Mouse (Mus musculus): ENCODE data around the gene Adamts17. TPM values are rescaled to one million over a fixed set of nuclear protein-coding genes. Genes with fewer than 3 reads are reported as not detected.
A peak's percentile ranks its signal among the peaks of the same experiment; 100 is the strongest.

Adamts17 gene
- polyA plus RNA-seq, 1 experiment from 2014 or later, result 4.3 TPM

DNA sequence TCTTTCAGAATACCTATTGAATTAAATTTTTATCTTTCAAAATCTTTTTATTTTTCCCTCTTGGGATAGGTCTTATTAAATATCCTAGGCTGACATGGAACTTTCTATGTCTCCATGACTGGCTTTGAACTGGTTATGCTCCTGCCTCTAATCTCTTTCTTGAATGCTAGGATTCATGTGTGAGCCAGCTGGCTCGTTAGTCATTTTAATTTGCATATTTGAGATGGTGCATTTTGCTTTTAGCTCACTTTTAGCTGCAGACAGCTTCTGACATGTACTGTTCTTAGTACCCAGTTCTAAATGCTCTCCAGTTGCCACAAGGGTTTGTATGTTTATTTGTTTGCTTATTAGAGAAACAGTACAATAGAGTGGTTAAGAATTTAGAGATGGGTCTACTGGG lies 18.1 kb downstream of the Adamts17 start:
- no peak for ATAC-seq (ENCODE audit: low FRiP score, low TSS enrichment)
- Histone ChIP-seq H3K9ac (ENCODE audit: low read depth, low read length) (no peak overlapping the region), H3K4me3 (ENCODE audit: low read length) (no peak overlapping the region), H3K27me3 (ENCODE audit: control insufficient read depth, insufficient read depth, low read length) (no peaks in the 10 kb centered on the region), H3K36me3 (ENCODE audit: control insufficient read depth, insufficient read depth, low read length) (no peaks in the 10 kb centered on the region), H3K27ac (ENCODE audit: low read depth, low read length) (no peak overlapping the region), H3K4me1 (ENCODE audit: control insufficient read depth, insufficient read depth, low read length) (no peaks in the 10 kb centered on the region), H3K4me2 (replicated peaks; ENCODE audit: low read depth, low read length) (no peak overlapping the region), H3K9me3 (ENCODE audit: control insufficient read depth, low read length) (no peaks in the 10 kb centered on the region)
- 94% methylated on average over 1 of the region's 1 CpGs for WGBS

DNA sequence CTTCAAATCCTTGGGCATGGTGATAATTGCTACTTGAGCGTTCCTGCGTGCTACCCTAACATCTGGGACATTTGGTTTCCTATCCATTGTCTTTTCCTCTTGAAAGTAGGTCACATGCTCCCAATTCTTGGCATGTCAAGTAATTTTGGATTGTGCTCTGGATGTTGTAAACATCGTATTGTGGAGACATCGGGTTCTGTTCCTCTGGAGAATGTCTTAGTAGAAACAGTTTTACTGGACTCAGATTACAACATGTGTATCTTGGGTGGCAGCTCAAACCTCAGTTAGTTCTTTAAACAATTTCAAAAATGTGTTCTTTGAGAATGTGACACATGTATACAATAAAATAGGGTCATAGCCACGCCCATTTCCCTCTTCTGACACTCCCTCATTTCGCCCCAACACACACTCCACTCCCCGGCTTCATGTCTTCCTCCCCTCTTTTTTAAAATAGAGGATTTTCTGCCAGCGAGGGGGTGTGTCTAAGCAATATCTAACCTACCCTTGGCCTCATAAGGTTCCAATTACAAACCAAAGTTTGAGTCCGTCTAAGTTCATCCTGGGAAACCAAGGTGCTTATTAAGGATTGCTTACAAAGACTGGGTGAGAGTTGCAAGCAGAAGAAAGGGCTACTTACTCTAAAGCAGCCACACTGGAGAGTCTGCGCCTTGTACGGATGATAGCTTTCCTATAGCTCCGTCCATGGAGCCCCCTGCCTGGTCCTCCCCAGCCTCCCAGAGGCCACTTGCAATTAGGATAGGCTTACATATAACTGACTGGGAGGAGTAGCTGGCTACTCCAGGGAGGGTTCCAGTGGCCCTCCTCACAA lies 18.9 kb downstream of the Adamts17 start:
- H3K27me3 ChIP-seq (ENCODE audit: control insufficient read depth, insufficient read depth, low read length), result no peaks in the 10 kb centered on the region
- WGBS, result 59% methylated on average over 12 of the region's 12 CpGs
- H3K4me2 ChIP-seq (replicated peaks; ENCODE audit: low read depth, low read length), result no peak overlapping the region
- no peaks in the 10 kb centered on the region for H3K9me3 ChIP-seq (ENCODE audit: control insufficient read depth, low read length)
- ATAC-seq (ENCODE audit: low FRiP score, low TSS enrichment), result no peak
- H3K4me3 ChIP-seq (ENCODE audit: low read length), result no peak overlapping the region
- H3K4me1 ChIP-seq (ENCODE audit: control insufficient read depth, insufficient read depth, low read length), result no peaks in the 10 kb centered on the region
- H3K36me3 ChIP-seq (ENCODE audit: control insufficient read depth, insufficient read depth, low read length), result no peaks in the 10 kb centered on the region
- no peak overlapping the region for H3K27ac ChIP-seq (ENCODE audit: low read depth, low read length)
- no peak overlapping the region for H3K9ac ChIP-seq (ENCODE audit: low read depth, low read length)

DNA sequence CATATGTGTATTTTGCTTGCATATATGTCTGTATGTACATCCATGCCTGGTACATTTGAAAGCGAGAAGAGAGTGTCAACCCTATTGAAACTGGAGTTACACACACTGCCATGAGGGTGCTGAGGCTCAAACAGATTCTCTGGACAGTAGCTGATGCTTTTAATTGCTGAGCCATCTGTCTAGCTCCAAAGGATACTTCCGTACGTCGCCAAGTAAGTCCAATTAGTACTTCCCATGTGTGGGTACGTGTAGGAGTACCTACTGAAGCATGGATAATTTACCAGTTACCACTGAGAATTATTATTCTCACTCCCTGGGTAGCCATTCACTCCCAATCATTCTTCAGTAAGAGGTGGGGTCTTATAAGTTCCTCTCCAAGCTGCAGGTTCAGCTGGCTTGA lies 19.7 kb downstream of the Adamts17 start:
- 62% methylated on average over 5 of the region's 5 CpGs for WGBS
- Histone ChIP-seq H3K36me3 (ENCODE audit: control insufficient read depth, insufficient read depth, low read length) (no peaks in the 10 kb centered on the region), H3K9me3 (ENCODE audit: control insufficient read depth, low read length) (no peaks in the 10 kb centered on the region), H3K27me3 (ENCODE audit: control insufficient read depth, insufficient read depth, low read length) (no peaks in the 10 kb centered on the region), H3K9ac (ENCODE audit: low read depth, low read length) (no peak overlapping the region), H3K4me2 (replicated peaks; ENCODE audit: low read depth, low read length) (no peak overlapping the region), H3K4me1 (ENCODE audit: control insufficient read depth, insufficient read depth, low read length) (no peaks in the 10 kb centered on the region), H3K27ac (ENCODE audit: low read depth, low read length) (no peak overlapping the region), H3K4me3 (ENCODE audit: low read length) (no peak overlapping the region)
- ATAC-seq (ENCODE audit: low FRiP score, low TSS enrichment), result no peak

DNA sequence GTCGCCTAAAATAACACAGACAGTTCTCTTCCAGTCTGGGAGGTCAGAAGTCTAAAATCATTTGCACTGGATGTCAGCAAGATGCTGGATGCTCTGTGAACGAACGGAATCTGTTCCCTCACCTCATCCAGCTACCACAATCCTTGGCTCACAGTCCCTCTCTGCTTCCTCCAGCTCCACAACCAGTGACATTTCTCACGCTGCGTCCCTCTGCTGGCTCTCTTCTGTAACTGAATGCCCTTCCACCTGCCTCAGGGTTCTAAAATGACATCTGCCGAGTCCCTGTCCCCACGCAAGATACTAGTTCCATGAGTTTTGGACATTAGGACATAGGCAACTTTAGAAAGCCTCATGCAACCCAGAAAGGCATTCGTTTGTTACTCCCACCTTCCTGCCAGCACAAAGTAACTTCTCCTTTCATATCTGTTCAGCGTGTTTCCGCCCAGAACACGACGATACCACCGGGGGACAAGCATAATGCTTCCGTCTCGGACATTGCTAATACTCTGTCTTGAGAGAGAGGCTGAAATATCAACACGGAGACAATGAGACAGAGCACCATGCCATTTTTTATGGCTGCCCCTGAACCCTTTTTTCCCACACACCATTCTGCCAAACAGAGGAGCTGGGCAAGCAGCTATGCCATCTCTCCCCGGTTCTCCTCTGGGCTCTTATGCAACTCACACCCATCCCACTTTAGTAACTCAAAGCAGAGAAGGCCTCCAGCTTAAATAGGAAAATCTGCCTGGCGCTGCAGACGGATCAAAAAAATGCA lies 27.6 kb downstream of the Adamts17 start:
- no peaks in the 10 kb centered on the region for H3K27me3 ChIP-seq (ENCODE audit: control insufficient read depth, insufficient read depth, low read length)
- no peak overlapping the region for H3K4me3 ChIP-seq (ENCODE audit: low read length)
- ATAC-seq (ENCODE audit: low FRiP score, low TSS enrichment), result no peak
- peak overlapping the region; percentile 34; the same call in 1 of the 2 replicates for H3K27ac ChIP-seq (ENCODE audit: low read depth, low read length)
- no peak overlapping the region for H3K9ac ChIP-seq (ENCODE audit: low read depth, low read length)
- peaks cover 20% of the 10 kb centered on the region for H3K4me1 ChIP-seq (ENCODE audit: control insufficient read depth, insufficient read depth, low read length)
- no peaks in the 10 kb centered on the region for H3K9me3 ChIP-seq (ENCODE audit: control insufficient read depth, low read length)
- no peaks in the 10 kb centered on the region for H3K36me3 ChIP-seq (ENCODE audit: control insufficient read depth, insufficient read depth, low read length)
- 71% methylated on average over 19 of the region's 19 CpGs for WGBS
- H3K4me2 ChIP-seq (replicated peaks; ENCODE audit: low read depth, low read length), result no peak overlapping the region

DNA sequence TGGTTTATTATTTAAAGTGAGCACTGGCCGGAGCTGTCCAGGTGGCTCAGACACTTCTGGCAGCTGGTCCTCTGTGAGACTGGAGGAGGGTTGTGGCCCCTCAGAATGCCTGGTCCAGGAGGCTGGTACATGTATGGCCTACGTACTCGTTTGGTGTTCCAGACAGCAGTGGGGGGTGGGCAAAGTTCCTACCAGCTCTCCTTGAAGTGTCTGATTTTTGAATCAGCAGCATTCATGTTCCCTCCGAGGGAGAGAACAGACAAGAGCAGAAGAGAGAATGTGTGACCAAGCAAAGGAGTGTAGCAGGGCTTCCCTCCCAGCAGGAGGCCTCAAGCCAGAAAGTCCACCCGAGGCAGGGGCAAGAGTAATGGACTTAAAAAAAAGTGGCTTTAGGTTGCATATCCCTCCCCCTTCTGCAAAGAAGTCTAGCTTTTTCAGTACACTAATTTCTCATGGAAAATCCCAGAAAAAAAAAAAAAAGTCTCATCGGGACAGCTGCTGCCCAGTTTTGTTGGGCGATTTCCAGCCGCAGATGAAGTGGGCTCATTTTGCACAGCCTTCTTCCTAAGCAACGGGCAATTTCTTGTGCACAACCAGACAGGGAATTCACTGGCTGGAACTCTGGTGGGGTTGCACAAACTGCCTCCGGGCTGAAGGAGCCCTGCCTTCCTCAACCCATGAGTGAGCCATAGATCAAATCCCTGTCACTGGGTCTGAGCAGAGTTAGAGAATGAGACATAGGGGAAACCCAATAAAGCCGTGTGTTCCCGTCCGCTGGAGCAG lies 28.4 kb downstream of the Adamts17 start:
- peak overlapping the region; percentile 34; the same call in 1 of the 2 replicates for H3K27ac ChIP-seq (ENCODE audit: low read depth, low read length)
- no peaks in the 10 kb centered on the region for H3K36me3 ChIP-seq (ENCODE audit: control insufficient read depth, insufficient read depth, low read length)
- peaks cover 20% of the 10 kb centered on the region for H3K4me1 ChIP-seq (ENCODE audit: control insufficient read depth, insufficient read depth, low read length)
- WGBS, result 30% methylated on average over 13 of the region's 13 CpGs
- H3K27me3 ChIP-seq (ENCODE audit: control insufficient read depth, insufficient read depth, low read length), result no peaks in the 10 kb centered on the region
- H3K4me3 ChIP-seq (ENCODE audit: low read length), result no peak overlapping the region
- peak; percentile 83; the same call in 1 of the 2 replicates for ATAC-seq (ENCODE audit: low FRiP score, low TSS enrichment)
- no peaks in the 10 kb centered on the region for H3K9me3 ChIP-seq (ENCODE audit: control insufficient read depth, low read length)
- no peak overlapping the region for H3K9ac ChIP-seq (ENCODE audit: low read depth, low read length)
- H3K4me2 ChIP-seq (replicated peaks; ENCODE audit: low read depth, low read length), result no peak overlapping the region

DNA sequence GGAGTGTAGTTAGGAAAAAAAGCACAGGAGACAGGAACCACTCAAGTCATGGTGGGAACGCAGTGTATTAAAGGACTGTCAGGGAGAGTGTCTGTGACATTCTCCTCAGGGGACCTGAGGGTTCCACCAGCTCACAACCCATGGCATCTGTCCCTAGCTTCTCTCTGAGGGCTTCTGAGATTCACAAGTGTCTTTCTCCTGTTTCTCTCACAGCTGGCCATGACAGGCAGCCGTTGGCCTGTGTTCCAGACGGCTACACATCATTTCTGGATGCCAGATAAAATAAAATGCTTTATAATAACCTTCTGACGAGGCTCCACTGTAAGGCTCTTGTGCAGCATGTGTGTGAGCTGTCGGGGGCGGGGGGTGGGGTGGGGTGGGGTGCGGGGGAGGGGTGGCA lies 32.0 kb downstream of the Adamts17 start:
- no peak for ATAC-seq (ENCODE audit: low FRiP score, low TSS enrichment)
- peak overlapping the region; percentile 42; the same call in 1 of the 2 replicates for H3K27ac ChIP-seq (ENCODE audit: low read depth, low read length)

DNA sequence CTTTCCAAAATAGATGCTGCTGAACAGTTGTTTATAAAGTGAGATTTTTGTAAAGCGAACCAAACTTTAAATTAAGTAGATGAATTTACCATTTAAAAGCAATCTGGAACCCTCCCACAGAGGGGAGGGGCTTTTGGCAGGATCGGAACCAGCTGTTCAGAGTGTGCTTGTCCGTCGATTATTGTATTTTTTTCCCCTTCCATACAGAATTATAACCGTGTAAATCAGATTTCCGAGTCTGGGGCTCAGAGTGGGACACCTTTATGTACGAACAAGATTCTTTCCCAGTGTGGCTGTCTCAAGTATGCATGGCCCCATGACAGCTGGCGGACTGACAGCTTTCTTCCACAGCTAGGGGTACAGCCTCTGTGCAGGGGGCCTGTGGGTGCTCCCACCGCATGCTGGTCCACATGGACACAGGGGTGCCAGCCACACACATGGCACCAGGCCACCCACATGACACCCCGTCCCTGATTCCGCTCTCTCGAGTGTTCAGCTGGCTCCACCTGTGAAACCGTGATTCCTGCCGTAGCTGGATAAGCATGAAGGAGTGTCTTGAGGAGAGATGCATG lies 32.5 kb downstream of the Adamts17 start:
- WGBS, result 59% methylated on average over 14 of the region's 14 CpGs
- Histone ChIP-seq H3K27me3 (ENCODE audit: control insufficient read depth, insufficient read depth, low read length) (no peaks in the 10 kb centered on the region), H3K4me1 (ENCODE audit: control insufficient read depth, insufficient read depth, low read length) (peaks cover 17% of the 10 kb centered on the region), H3K27ac (ENCODE audit: low read depth, low read length) (peak overlapping the region; percentile 48; the same call in 1 of the 2 replicates), H3K4me2 (replicated peaks; ENCODE audit: low read depth, low read length) (no peak overlapping the region), H3K36me3 (ENCODE audit: control insufficient read depth, insufficient read depth, low read length) (no peaks in the 10 kb centered on the region), H3K4me3 (ENCODE audit: low read length) (no peak overlapping the region), H3K9ac (ENCODE audit: low read depth, low read length) (no peak overlapping the region), H3K9me3 (ENCODE audit: control insufficient read depth, low read length) (no peaks in the 10 kb centered on the region; the same call in 1 of the 2 replicates)
- peak; percentile 13; the same call in 1 of the 2 replicates for ATAC-seq (ENCODE audit: low FRiP score, low TSS enrichment)

More for the DNA sequence above, 32.0 kb downstream of the Adamts17 start:
- Histone ChIP-seq H3K9me3 (ENCODE audit: control insufficient read depth, low read length) (no peaks in the 10 kb centered on the region; the same call in 1 of the 2 replicates), H3K4me2 (replicated peaks; ENCODE audit: low read depth, low read length) (no peak overlapping the region; the same call in 1 of the 2 replicates), H3K36me3 (ENCODE audit: control insufficient read depth, insufficient read depth, low read length) (no peaks in the 10 kb centered on the region), H3K27me3 (ENCODE audit: control insufficient read depth, insufficient read depth, low read length) (no peaks in the 10 kb centered on the region), H3K4me1 (ENCODE audit: control insufficient read depth, insufficient read depth, low read length) (peaks cover 20% of the 10 kb centered on the region), H3K4me3 (ENCODE audit: low read length) (no peak overlapping the region), H3K9ac (ENCODE audit: low read depth, low read length) (no peak overlapping the region)
- 48% methylated on average over 7 of the region's 7 CpGs for whole genome bisulfite sequencing

DNA sequence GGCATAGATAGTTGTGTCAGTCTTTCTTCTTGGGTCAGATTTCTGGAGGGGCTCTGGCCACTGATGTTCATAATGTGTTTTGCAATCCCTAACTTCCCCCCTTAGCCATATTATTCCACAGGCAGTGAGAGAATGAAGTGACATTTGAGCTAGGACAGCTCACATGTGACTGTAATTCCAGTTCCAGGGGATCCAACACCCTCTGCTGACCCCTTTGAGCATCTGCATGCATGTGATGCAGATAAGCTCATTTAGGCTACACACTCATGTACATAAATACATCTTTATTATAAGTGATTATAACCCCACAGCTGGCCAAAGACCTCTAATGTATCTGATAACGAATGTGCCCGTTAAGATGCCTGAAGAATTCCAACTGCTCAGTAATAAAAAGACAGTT lies 33.7 kb downstream of the Adamts17 start:
- no peak overlapping the region for H3K4me2 ChIP-seq (replicated peaks; ENCODE audit: low read depth, low read length)
- ATAC-seq (ENCODE audit: low FRiP score, low TSS enrichment), result no peak
- no peaks in the 10 kb centered on the region; the same call in 1 of the 2 replicates for H3K9me3 ChIP-seq (ENCODE audit: control insufficient read depth, low read length)
- no peak overlapping the region for H3K27ac ChIP-seq (ENCODE audit: low read depth, low read length)
- H3K36me3 ChIP-seq (ENCODE audit: control insufficient read depth, insufficient read depth, low read length), result no peaks in the 10 kb centered on the region
- WGBS, result 56% methylated on average over 2 of the region's 2 CpGs
- H3K4me1 ChIP-seq (ENCODE audit: control insufficient read depth, insufficient read depth, low read length), result peaks cover 6% of the 10 kb centered on the region
- H3K9ac ChIP-seq (ENCODE audit: low read depth, low read length), result no peak overlapping the region
- H3K27me3 ChIP-seq (ENCODE audit: control insufficient read depth, insufficient read depth, low read length), result no peaks in the 10 kb centered on the region
- no peak overlapping the region for H3K4me3 ChIP-seq (ENCODE audit: low read length)

Measured in kidney, embryonic 14.5 days (tissue).